Mouse (Mus musculus): Measurements from ENCODE around the gene Zfp597. TPM values are rescaled to one million over a fixed set of nuclear protein-coding genes. Genes with fewer than 3 reads are reported as not detected.
"Not testable (repeated sequence)": the region's sequence is repeated elsewhere in the genome, so short reads cannot be mapped to it uniquely, and the experiment has no call there.

Gene Zfp597
- polyA plus RNA-seq, 1 experiment from 2014 or later, result 6.8 TPM

- no peak for ATAC-seq (ENCODE audit: insufficient number of reproducible peaks, low FRiP score, low TSS enrichment, low read depth)
- no peaks in the 10 kb centered on the region for H3K4me1 ChIP-seq
- no peak overlapping the region for H3K4me3 ChIP-seq
- no peaks in the 10 kb centered on the region for H3K9me3 ChIP-seq
- no peak overlapping the region for H3K4me2 ChIP-seq
- no peaks in the 10 kb centered on the region for H3K36me3 ChIP-seq
- no peak overlapping the region for H3K9ac ChIP-seq
- no peaks in the 10 kb centered on the region for H3K27me3 ChIP-seq
- H3K27ac ChIP-seq, result no peak overlapping the region
- WGBS, result 83% methylated on average over 2 of the region's 2 CpGs
These were observed 64.2 kb downstream of the Zfp597 start for GRCm38 (mm10) chr16:3820202-3820601.

GRCm38 (mm10) chr16:3814667-3815066, 69.7 kb downstream of the Zfp597 start:
- H3K9me3 ChIP-seq; H3K4me3 ChIP-seq; H3K27ac ChIP-seq; H3K9ac ChIP-seq; H3K36me3 ChIP-seq; H3K4me2 ChIP-seq; ATAC-seq (ENCODE audit: insufficient number of reproducible peaks, low FRiP score, low TSS enrichment, low read depth); H3K4me1 ChIP-seq; H3K27me3 ChIP-seq: not testable (repeated sequence)
- 76% methylated on average over 6 of the region's 6 CpGs for WGBS

Small RNA genes within 50 kb of the gene (microRNA-seq; reads per million reads assigned to microRNA genes)
- not detected for gene Gm23493

Other genes starting within 250 kb of the Zfp597 start
- gene Mefv, start 166.5 kb downstream of the Zfp597 start, polyA plus RNA-seq (2015; fragmentation: Nextera tagmentation; extraction: Ambion mirVana), result 0.08 and 0.16 TPM in 2 replicates
- 45.3 and 46.4 TPM in 2 replicates for gene Zfp263, start 140.5 kb downstream of the Zfp597 start, polyA plus RNA-seq (2015; fragmentation: Nextera tagmentation; extraction: Ambion mirVana)
- gene Olfr15, start 53.7 kb downstream of the Zfp597 start, polyA plus RNA-seq (2015; fragmentation: Nextera tagmentation; extraction: Ambion mirVana), result not detected in 2 replicates
- gene Zfp174, start 37.3 kb downstream of the Zfp597 start, polyA plus RNA-seq (2015; fragmentation: Nextera tagmentation; extraction: Ambion mirVana), result 1.9 TPM in 2 replicates
- gene Naa60, start 12.2 kb downstream of the Zfp597 start, polyA plus RNA-seq (2015; fragmentation: Nextera tagmentation; extraction: Ambion mirVana), result 54.2 and 56.0 TPM in 2 replicates
- gene Gm20695, start 87 bp upstream of the Zfp597 start, polyA plus RNA-seq (2015; fragmentation: Nextera tagmentation; extraction: Ambion mirVana), result 2.7 and 3.4 TPM in 2 replicates
- 6.1 and 7.7 TPM in 2 replicates for gene 1700037C18Rik, start 24.1 kb upstream of the Zfp597 start, polyA plus RNA-seq (2015; fragmentation: Nextera tagmentation; extraction: Ambion mirVana)
- 26.7 and 33.4 TPM in 2 replicates for gene Cluap1, start 24.2 kb upstream of the Zfp597 start, polyA plus RNA-seq (2015; fragmentation: Nextera tagmentation; extraction: Ambion mirVana)
- gene Nlrc3, start 92.1 kb upstream of the Zfp597 start, polyA plus RNA-seq (2015; fragmentation: Nextera tagmentation; extraction: Ambion mirVana), result 1.00 and 1.2 TPM in 2 replicates
- gene Slx4, start 119.2 kb upstream of the Zfp597 start, polyA plus RNA-seq (2015; fragmentation: Nextera tagmentation; extraction: Ambion mirVana), result 16.6 TPM in 2 replicates
- gene Dnase1, start 152.4 kb upstream of the Zfp597 start, polyA plus RNA-seq (2015; fragmentation: Nextera tagmentation; extraction: Ambion mirVana), result 3.1 and 4.2 TPM in 2 replicates
- 75.7 and 86.1 TPM in 2 replicates for gene Trap1, start 193.3 kb upstream of the Zfp597 start, polyA plus RNA-seq (2015; fragmentation: Nextera tagmentation; extraction: Ambion mirVana)